Mouse (Mus musculus): ENCODE results near the gene Lpxn. TPM values are rescaled to one million over a fixed set of nuclear protein-coding genes. Genes with fewer than 3 reads are reported as not detected.
A peak's percentile ranks its signal among the peaks of the same experiment; 100 is the strongest.

The Lpxn gene
- polyA plus RNA-seq (2012; ENCODE audit: insufficient read depth, insufficient read length, low replicate concordance, missing spikeins) = not detected in 2 replicates

- peak within 1 kb of the TSS; percentile 95 for H3K4me3 ChIP-seq (ENCODE audit: insufficient read depth, low read depth, low read length)
- peak within 1 kb of the TSS; percentile 97 for H3K27ac ChIP-seq (ENCODE audit: insufficient read depth, low read depth, low read length)
- WGBS = under 1% methylated on average over 74 of the region's 76 CpGs
- TF ChIP-seq POLR2A (IDR thresholded peaks at IDR 0.05; ENCODE audit: insufficient read depth, low read depth, low read length) = peak; percentile 74
- 0 out of 2 replicates have a peak, but pooled peaks have one; percentile 22 for TF ChIP-seq CTCF (IDR thresholded peaks at IDR 0.05; ENCODE audit: insufficient read depth, low read depth, low read length)
- H3K4me1 ChIP-seq (ENCODE audit: control insufficient read depth, insufficient read depth, low read length) = peaks cover 2% of the 10 kb centered on the region; the same call in 1 of the 2 replicates
These were observed at the start of gene Lpxn, which contains the start of gene Zfp91 for GRCm38 (mm10) chr19:12795511-12796327. Lpxn (plus strand) TSS chr19:12796193. Zfp91 (minus strand) TSS chr19:12796126.

- H3K27ac ChIP-seq (ENCODE audit: insufficient read depth, low read depth, low read length) = no peak overlapping the region
- no peak overlapping the region for H3K4me3 ChIP-seq (ENCODE audit: insufficient read depth, low read depth, low read length)
- TF ChIP-seq CTCF (IDR thresholded peaks at IDR 0.05; ENCODE audit: insufficient read depth, low read depth, low read length) (no peak), POLR2A (IDR thresholded peaks at IDR 0.05; ENCODE audit: insufficient read depth, low read depth, low read length) (no peak)
- 68% methylated on average over 3 of the region's 3 CpGs for WGBS
- H3K4me1 ChIP-seq (ENCODE audit: control insufficient read depth, insufficient read depth, low read length) = peaks cover 2% of the 10 kb centered on the region; the same call in 1 of the 2 replicates
These were observed 39.7 kb upstream of the Lpxn start for GRCm38 (mm10) chr19:12756286-12756685.

- Histone ChIP-seq H3K4me1 (ENCODE audit: control insufficient read depth, insufficient read depth, low read length) (peaks cover 2% of the 10 kb centered on the region; the same call in 1 of the 2 replicates), H3K4me3 (ENCODE audit: insufficient read depth, low read depth, low read length) (no peak overlapping the region), H3K27ac (ENCODE audit: insufficient read depth, low read depth, low read length) (no peak overlapping the region)
- 96% methylated on average over 1 of the region's 1 CpGs for WGBS
- TF ChIP-seq POLR2A (IDR thresholded peaks at IDR 0.05; ENCODE audit: insufficient read depth, low read depth, low read length) (no peak), CTCF (IDR thresholded peaks at IDR 0.05; ENCODE audit: insufficient read depth, low read depth, low read length) (no peak)
These were observed 37.0 kb upstream of the Lpxn start for GRCm38 (mm10) chr19:12758936-12759478.

- 7% methylated on average over 2 of the region's 2 CpGs for WGBS
- peaks cover 2% of the 10 kb centered on the region; the same call in 1 of the 2 replicates for H3K4me1 ChIP-seq (ENCODE audit: control insufficient read depth, insufficient read depth, low read length)
- 0 out of 2 replicates have a peak overlapping the region, but pooled peaks have one; percentile 6 for H3K27ac ChIP-seq (ENCODE audit: insufficient read depth, low read depth, low read length)
- no peak overlapping the region for H3K4me3 ChIP-seq (ENCODE audit: insufficient read depth, low read depth, low read length)
- TF ChIP-seq CTCF (IDR thresholded peaks at IDR 0.05; ENCODE audit: insufficient read depth, low read depth, low read length) (no peak), POLR2A (IDR thresholded peaks at IDR 0.05; ENCODE audit: insufficient read depth, low read depth, low read length) (no peak)
These were observed 36.3 kb upstream of the Lpxn start for GRCm38 (mm10) chr19:12759656-12760055.

- no peak overlapping the region for H3K27ac ChIP-seq (ENCODE audit: insufficient read depth, low read depth, low read length)
- WGBS = 74% methylated on average over 2 of the region's 2 CpGs
- no peak overlapping the region for H3K4me3 ChIP-seq (ENCODE audit: insufficient read depth, low read depth, low read length)
- TF ChIP-seq POLR2A (IDR thresholded peaks at IDR 0.05; ENCODE audit: insufficient read depth, low read depth, low read length) (no peak), CTCF (IDR thresholded peaks at IDR 0.05; ENCODE audit: insufficient read depth, low read depth, low read length) (no peak)
- peaks cover 2% of the 10 kb centered on the region; the same call in 1 of the 2 replicates for H3K4me1 ChIP-seq (ENCODE audit: control insufficient read depth, insufficient read depth, low read length)
These were observed 33.5 kb upstream of the Lpxn start for GRCm38 (mm10) chr19:12762212-12763130.

- H3K4me1 ChIP-seq (ENCODE audit: control insufficient read depth, insufficient read depth, low read length) = no peaks in the 10 kb centered on the region
- TF ChIP-seq CTCF (IDR thresholded peaks at IDR 0.05; ENCODE audit: insufficient read depth, low read depth, low read length) (no peak), POLR2A (IDR thresholded peaks at IDR 0.05; ENCODE audit: insufficient read depth, low read depth, low read length) (no peak)
- H3K4me3 ChIP-seq (ENCODE audit: insufficient read depth, low read depth, low read length) = no peak within 1 kb of the TSS
- 64% methylated on average over 7 of the region's 7 CpGs for WGBS
- no peak within 1 kb of the TSS for H3K27ac ChIP-seq (ENCODE audit: insufficient read depth, low read depth, low read length)
These were observed 30.7 kb upstream of the Lpxn start, which contains the start of gene Cntf for GRCm38 (mm10) chr19:12765308-12765707. Cntf (minus strand) TSS chr19:12765632.

- Histone ChIP-seq H3K4me1 (ENCODE audit: control insufficient read depth, insufficient read depth, low read length) (no peaks in the 10 kb centered on the region), H3K27ac (ENCODE audit: insufficient read depth, low read depth, low read length) (no peak overlapping the region), H3K4me3 (ENCODE audit: insufficient read depth, low read depth, low read length) (no peak overlapping the region)
- 45% methylated on average over 5 of the region's 5 CpGs for WGBS
- no peak for TF ChIP-seq CTCF (IDR thresholded peaks at IDR 0.05; ENCODE audit: insufficient read depth, low read depth, low read length)
- no peak for TF ChIP-seq POLR2A (IDR thresholded peaks at IDR 0.05; ENCODE audit: insufficient read depth, low read depth, low read length)
These were observed 25.1 kb upstream of the Lpxn start for GRCm38 (mm10) chr19:12770888-12771287.

GRCm38 (mm10) chr19:12780437-12780836, 15.6 kb upstream of the Lpxn start:
- Histone ChIP-seq H3K4me3 (ENCODE audit: insufficient read depth, low read depth, low read length) (no peak overlapping the region), H3K27ac (ENCODE audit: insufficient read depth, low read depth, low read length) (no peak overlapping the region), H3K4me1 (ENCODE audit: control insufficient read depth, insufficient read depth, low read length) (no peaks in the 10 kb centered on the region)
- TF ChIP-seq CTCF (IDR thresholded peaks at IDR 0.05; ENCODE audit: insufficient read depth, low read depth, low read length) (no peak), POLR2A (IDR thresholded peaks at IDR 0.05; ENCODE audit: insufficient read depth, low read depth, low read length) (no peak)
